Mouse (Mus musculus) hindbrain, embryonic 15.5 days (tissue): ENCODE measurements at regions not wholly inside any gene's neighbourhood (a gene's known extent, or its start where the extent isn't known, plus 50 kb on each side); places are given as distances from the start of the nearest gene placed in this dataset.
A peak's percentile ranks its signal among the peaks of the same experiment; 100 is the strongest.

ENCODE experiments used
- ATAC-seq: fragments of 200-750 bp; cut with Nextera tagmentation; 2 replicates; pipeline ENCODE4 v1.8.0; 2017; ENCODE audit warnings: low read depth, moderate number of reproducible peaks, moderate TSS enrichment; ENCODE audit not compliant: low FRiP score
- H3K27ac ChIP-seq: fragments of 300-500 bp; sonication (generic); replicated peaks from 2 replicates; pipeline ENCODE4 v1.5.1; 2015; ENCODE audit warnings: mild to moderate bottlenecking, inconsistent platforms
- H3K27me3 ChIP-seq: fragments of 300-500 bp; sonication (generic); 2 replicates; pipeline ENCODE4 v1.6.1; 2015; ENCODE audit warnings: control low read depth, inconsistent platforms
- H3K36me3 ChIP-seq: fragments of 300-500 bp; sonication (generic); 2 replicates; pipeline ENCODE4 v1.6.1; 2015; ENCODE audit warnings: control low read depth, inconsistent platforms
- H3K4me1 ChIP-seq: fragments of 300-500 bp; sonication (generic); replicated peaks from 2 replicates; pipeline ENCODE4 v1.6.1; 2015; ENCODE audit warnings: control low read depth, inconsistent platforms
- H3K4me2 ChIP-seq: fragments of 300-500 bp; sonication (generic); 2 replicates; pipeline ENCODE4 v1.6.1; 2015; ENCODE audit warnings: moderate library complexity, mild to moderate bottlenecking, inconsistent platforms
- H3K4me3 ChIP-seq: fragments of 300-500 bp; sonication (generic); 2 replicates; pipeline ENCODE4 v1.5.1; 2015; ENCODE audit warnings: mild to moderate bottlenecking, inconsistent platforms
- H3K9ac ChIP-seq: fragments of 300-500 bp; sonication (generic); 2 replicates; pipeline ENCODE4 v1.6.1; 2015; ENCODE audit warnings: inconsistent platforms
- H3K9me3 ChIP-seq: fragments of 300-500 bp; sonication (generic); 2 replicates; pipeline ENCODE4 v1.6.1; 2016; ENCODE audit warnings: control low read depth, inconsistent platforms
- WGBS: fragments of 180-500 bp; shearing (Covaris S2); methylation state at CpG from one replicate; pipeline ENCODE4 v1.1.7; 2015; 5-methylcytosine and 5-hydroxymethylcytosine counted together

GRCm38 (mm10) chr1:185080118-185080517 is 80.7 kb upstream of the Mark1 start:
- no peaks in the 10 kb centered on the region for H3K9me3 ChIP-seq
- ATAC-seq: no peak
- 0 out of 2 replicates have a peak, but pooled peaks cover 12% of the 10 kb centered on the region for H3K4me1 ChIP-seq
- H3K27ac ChIP-seq: peak overlapping the region; percentile 32; the same call in 1 of the 2 replicates
- no peaks in the 10 kb centered on the region for H3K36me3 ChIP-seq
- H3K4me2 ChIP-seq: no peak overlapping the region
- no peak overlapping the region for H3K9ac ChIP-seq
- 30% methylated on average over 3 of the region's 3 CpGs for WGBS
- H3K4me3 ChIP-seq: no peak overlapping the region
- no peaks in the 10 kb centered on the region for H3K27me3 ChIP-seq

GRCm38 (mm10) chr1:185079331-185079880 is 80.0 kb upstream of the Mark1 start:
- H3K27ac ChIP-seq: 0 out of 2 replicates have a peak overlapping the region, but pooled peaks have one; percentile 32
- no peaks in the 10 kb centered on the region for H3K27me3 ChIP-seq
- no peaks in the 10 kb centered on the region for H3K9me3 ChIP-seq
- no peak overlapping the region for H3K4me2 ChIP-seq
- no peak overlapping the region for H3K9ac ChIP-seq
- no peak for ATAC-seq
- 27% methylated on average over 5 of the region's 5 CpGs for WGBS
- H3K4me1 ChIP-seq: 0 out of 2 replicates have a peak, but pooled peaks cover 12% of the 10 kb centered on the region
- H3K36me3 ChIP-seq: no peaks in the 10 kb centered on the region
- no peak overlapping the region for H3K4me3 ChIP-seq

GRCm38 (mm10) chr1:185074001-185074400 is 74.6 kb upstream of the Mark1 start:
- 0 out of 2 replicates have a peak, but pooled peaks cover under 1% of the 10 kb centered on the region for H3K4me1 ChIP-seq
- 92% methylated on average over 5 of the region's 5 CpGs for WGBS
- H3K4me2 ChIP-seq: no peak overlapping the region
- H3K4me3 ChIP-seq: no peak overlapping the region
- H3K27ac ChIP-seq: no peak overlapping the region
- no peak overlapping the region for H3K9ac ChIP-seq
- H3K36me3 ChIP-seq: no peaks in the 10 kb centered on the region
- H3K27me3 ChIP-seq: no peaks in the 10 kb centered on the region
- H3K9me3 ChIP-seq: no peaks in the 10 kb centered on the region
- ATAC-seq: no peak

- no peak for ATAC-seq
- no peaks in the 10 kb centered on the region for H3K9me3 ChIP-seq
- 71% methylated on average over 6 of the region's 6 CpGs for WGBS
These were observed 73.4 kb upstream of the Mark1 start for GRCm38 (mm10) chr1:185072766-185073165.

GRCm38 (mm10) chr1:185071566-185071965 is 72.2 kb upstream of the Mark1 start:
- H3K36me3 ChIP-seq: no peaks in the 10 kb centered on the region
- H3K9ac ChIP-seq: no peak overlapping the region
- WGBS: 57% methylated on average over 7 of the region's 7 CpGs
- H3K27me3 ChIP-seq: no peaks in the 10 kb centered on the region
- no peak overlapping the region for H3K27ac ChIP-seq
- H3K4me2 ChIP-seq: no peak overlapping the region
- H3K9me3 ChIP-seq: no peaks in the 10 kb centered on the region
- no peaks in the 10 kb centered on the region for H3K4me1 ChIP-seq
- no peak overlapping the region for H3K4me3 ChIP-seq
- ATAC-seq: no peak

More at GRCm38 (mm10) chr1:185072766-185073165, 73.4 kb upstream of the Mark1 start:
- no peak overlapping the region for H3K4me2 ChIP-seq
- no peak overlapping the region for H3K9ac ChIP-seq
- H3K27me3 ChIP-seq: no peaks in the 10 kb centered on the region
- H3K27ac ChIP-seq: no peak overlapping the region
- H3K36me3 ChIP-seq: no peaks in the 10 kb centered on the region
- H3K4me1 ChIP-seq: no peaks in the 10 kb centered on the region
- H3K4me3 ChIP-seq: no peak overlapping the region

GRCm38 (mm10) chr1:185070853-185071149 is 71.4 kb upstream of the Mark1 start:
- Histone ChIP-seq H3K9me3 (no peaks in the 10 kb centered on the region), H3K9ac (no peak overlapping the region), H3K27me3 (no peaks in the 10 kb centered on the region), H3K4me2 (no peak overlapping the region), H3K4me1 (no peaks in the 10 kb centered on the region), H3K4me3 (no peak overlapping the region), H3K27ac (no peak overlapping the region), H3K36me3 (no peaks in the 10 kb centered on the region)
- 86% methylated on average over 3 of the region's 3 CpGs for WGBS
- no peak for ATAC-seq

- H3K9me3 ChIP-seq: no peaks in the 10 kb centered on the region
- no peak overlapping the region for H3K4me3 ChIP-seq
- no peak overlapping the region for H3K9ac ChIP-seq
- H3K4me1 ChIP-seq: no peaks in the 10 kb centered on the region
- H3K27me3 ChIP-seq: no peaks in the 10 kb centered on the region
- 77% methylated on average over 10 of the region's 10 CpGs for WGBS
- H3K4me2 ChIP-seq: no peak overlapping the region
- H3K27ac ChIP-seq: no peak overlapping the region
- no peaks in the 10 kb centered on the region for H3K36me3 ChIP-seq
- no peak for ATAC-seq
These were observed 70.9 kb upstream of the Mark1 start for GRCm38 (mm10) chr1:185070062-185070852.

- H3K4me1 ChIP-seq: no peaks in the 10 kb centered on the region
- no peaks in the 10 kb centered on the region for H3K27me3 ChIP-seq
- no peak overlapping the region for H3K4me2 ChIP-seq
- H3K9ac ChIP-seq: no peak overlapping the region
- 91% methylated on average over 6 of the region's 6 CpGs for WGBS
- no peak overlapping the region for H3K4me3 ChIP-seq
- ATAC-seq: no peak
- no peaks in the 10 kb centered on the region for H3K9me3 ChIP-seq
- no peaks in the 10 kb centered on the region for H3K36me3 ChIP-seq
- no peak overlapping the region for H3K27ac ChIP-seq
These were observed 68.8 kb upstream of the Mark1 start for GRCm38 (mm10) chr1:185068136-185068535.

- Histone ChIP-seq H3K27me3 (no peaks in the 10 kb centered on the region), H3K4me1 (no peaks in the 10 kb centered on the region), H3K4me2 (no peak overlapping the region), H3K27ac (no peak overlapping the region), H3K9me3 (no peaks in the 10 kb centered on the region), H3K4me3 (no peak overlapping the region), H3K36me3 (no peaks in the 10 kb centered on the region), H3K9ac (no peak overlapping the region)
- ATAC-seq: no peak
- 86% methylated on average over 5 of the region's 5 CpGs for WGBS
These were observed 68.3 kb upstream of the Mark1 start for GRCm38 (mm10) chr1:185067661-185068060.

- no peak for ATAC-seq
- Histone ChIP-seq H3K4me3 (no peak overlapping the region), H3K4me2 (no peak overlapping the region), H3K27ac (no peak overlapping the region), H3K36me3 (no peaks in the 10 kb centered on the region), H3K4me1 (no peaks in the 10 kb centered on the region), H3K9me3 (no peaks in the 10 kb centered on the region), H3K27me3 (no peaks in the 10 kb centered on the region), H3K9ac (no peak overlapping the region)
- WGBS: 64% methylated on average over 3 of the region's 3 CpGs
These were observed 65.7 kb upstream of the Mark1 start for GRCm38 (mm10) chr1:185065056-185065455.

GRCm38 (mm10) chr1:185062103-185062502 is 62.7 kb upstream of the Mark1 start:
- WGBS: 79% methylated on average over 11 of the region's 11 CpGs
- no peak for ATAC-seq
- H3K36me3 ChIP-seq: no peaks in the 10 kb centered on the region

GRCm38 (mm10) chr1:185057443-185057842 is 58.1 kb upstream of the Mark1 start:
- H3K27me3 ChIP-seq: no peaks in the 10 kb centered on the region
- no peak overlapping the region for H3K27ac ChIP-seq
- no peak overlapping the region for H3K9ac ChIP-seq
- no peak overlapping the region for H3K4me3 ChIP-seq
- H3K4me2 ChIP-seq: no peak overlapping the region
- no peaks in the 10 kb centered on the region for H3K36me3 ChIP-seq
- ATAC-seq: no peak
- 89% methylated on average over 15 of the region's 15 CpGs for WGBS
- H3K9me3 ChIP-seq: no peaks in the 10 kb centered on the region
- no peaks in the 10 kb centered on the region for H3K4me1 ChIP-seq

More at GRCm38 (mm10) chr1:185062103-185062502, 62.7 kb upstream of the Mark1 start:
- no peaks in the 10 kb centered on the region for H3K4me1 ChIP-seq
- no peak overlapping the region for H3K9ac ChIP-seq
- H3K9me3 ChIP-seq: no peaks in the 10 kb centered on the region
- no peak overlapping the region for H3K4me2 ChIP-seq
- no peaks in the 10 kb centered on the region for H3K27me3 ChIP-seq
- no peak overlapping the region for H3K27ac ChIP-seq
- H3K4me3 ChIP-seq: no peak overlapping the region
